Mouse (Mus musculus) myocyte (in vitro differentiated cells): ENCODE results near the gene Mlxip. TPM values are rescaled to one million over a fixed set of nuclear protein-coding genes. Genes with fewer than 3 reads are reported as not detected.

Experiments used
- H3K27me3 ChIP-seq: one replicate; pipeline ENCODE4 v1.6.1; 2011; ENCODE audit not compliant: control insufficient read depth, insufficient read depth, insufficient read length
- H3K36me3 ChIP-seq: one replicate; pipeline ENCODE4 v1.6.1; 2011; ENCODE audit not compliant: control insufficient read depth, insufficient read depth
- H3K4me2 ChIP-seq: one replicate; pipeline ENCODE4 v1.6.1; 2011; ENCODE audit warnings: low read depth, control low read depth
- H3K4me3 ChIP-seq: one replicate; pipeline ENCODE4 v1.5.1; 2011; ENCODE audit warnings: mild to moderate bottlenecking, control low read depth, moderate library complexity
- H3K79me2 ChIP-seq: one replicate; pipeline ENCODE4 v1.6.1; 2011; ENCODE audit not compliant: control insufficient read depth, insufficient read depth
- H3ac ChIP-seq: one replicate; pipeline ENCODE4 v1.6.1; 2011; ENCODE audit not compliant: control insufficient read depth, insufficient read length
- CEBPB ChIP-seq: IDR thresholded peaks from 2 replicates; pipeline ENCODE4 v1.6.1; 2011; ENCODE audit warnings: mild to moderate bottlenecking, moderate library complexity; ENCODE audit not compliant: poor library complexity, insufficient read depth, severe bottlenecking
- E2F4 ChIP-seq: IDR thresholded peaks from one replicate; pipeline ENCODE4 v1.6.1; 2011; ENCODE audit warnings: mild to moderate bottlenecking, control low read depth, moderate library complexity; ENCODE audit not compliant: insufficient read depth
- MAX ChIP-seq: IDR thresholded peaks from one replicate; pipeline ENCODE4 v1.6.1; 2011; ENCODE audit warnings: low read depth, mild to moderate bottlenecking, control low read depth
- MYOD1 ChIP-seq, 3 experiments: IDR thresholded peaks; one replicate each; pipeline ENCODE4 v1.6.1; 2011; ENCODE audit warnings: control low read depth in 2 of 3, low read depth in 2 of 3, mild to moderate bottlenecking in 2 of 3, moderate library complexity in 1 of 3; ENCODE audit not compliant: insufficient read length in 2 of 3, control insufficient read depth in 1 of 3
- MYOG ChIP-seq, 3 experiments: IDR thresholded peaks; one replicate each; pipeline ENCODE4 v1.6.1; 2011; ENCODE audit warnings: control low read depth in 2 of 3, low read depth in 2 of 3, mild to moderate bottlenecking in 2 of 3; ENCODE audit not compliant: insufficient read length in 2 of 3, control insufficient read depth in 1 of 3, insufficient read depth in 1 of 3
- POLR2A ChIP-seq: IDR thresholded peaks from one replicate; pipeline ENCODE4 v1.6.1; 2011; ENCODE audit warnings: low read depth, mild to moderate bottlenecking, control low read depth, moderate library complexity; ENCODE audit not compliant: insufficient read length
- POLR2AphosphoS2 ChIP-seq: IDR thresholded peaks from one replicate; pipeline ENCODE4 v1.6.1; 2011; ENCODE audit warnings: low read depth, control low read depth; ENCODE audit not compliant: insufficient read length
- REST ChIP-seq: IDR thresholded peaks from one replicate; pipeline ENCODE4 v1.6.1; 2011; ENCODE audit warnings: mild to moderate bottlenecking, control low read depth, moderate library complexity; ENCODE audit not compliant: insufficient read depth, insufficient read length
- SRF ChIP-seq: IDR thresholded peaks from one replicate; pipeline ENCODE4 v1.6.1; 2011; ENCODE audit warnings: low read depth; ENCODE audit not compliant: control insufficient read depth, insufficient read length
- TCF12 ChIP-seq: IDR thresholded peaks from one replicate; pipeline ENCODE4 v1.6.1; 2011; ENCODE audit warnings: mild to moderate bottlenecking, control low read depth; ENCODE audit not compliant: poor library complexity, insufficient read depth, severe bottlenecking
- TCF3 ChIP-seq: IDR thresholded peaks from one replicate; pipeline ENCODE4 v1.6.1; 2011; ENCODE audit warnings: low read depth, control low read depth; ENCODE audit not compliant: insufficient read length
- USF1 ChIP-seq: IDR thresholded peaks from one replicate; pipeline ENCODE4 v1.6.1; 2011; ENCODE audit warnings: low read depth, mild to moderate bottlenecking, control low read depth, moderate library complexity
- polyA plus RNA-seq: library from polyadenylated mRNA; unstranded; fragments of >200 nt; fragmentation: generic; extraction: Trizol; gene quantifications from one replicate; pipeline ENCODE4 v1.2.1, GENCODE M21; 2012; ENCODE audit warnings: missing spikeins

The Mlxip gene
- polyA plus RNA-seq, 1 experiment: 6.0 TPM

- no peaks in the 10 kb centered on the region for H3K36me3 ChIP-seq
- no peaks in the 10 kb centered on the region for H3K27me3 ChIP-seq
- H3K4me2 ChIP-seq: no peak overlapping the region
- no peak for TF ChIP-seq MYOD1 (IDR thresholded peaks at IDR 0.05; ENCODE audit: control insufficient read depth in 1 of 3, insufficient read length in 2 of 3, low read depth in 2 of 3)
- no peak for TF ChIP-seq REST
- TF ChIP-seq SRF: no peak
- TF ChIP-seq MYOG (IDR thresholded peaks at IDR 0.05; ENCODE audit: control insufficient read depth in 1 of 3, insufficient read depth in 1 of 3, insufficient read length in 2 of 3, low read depth in 2 of 3): no peak
- TF ChIP-seq TCF3: no peak
- no peak for TF ChIP-seq POLR2AphosphoS2
- TF ChIP-seq POLR2A: no peak
- no peak for TF ChIP-seq USF1
- no peak for TF ChIP-seq CEBPB
- no peak for TF ChIP-seq TCF12
- TF ChIP-seq E2F4: no peak
- no peak for TF ChIP-seq MAX
- no peaks in the 10 kb centered on the region for H3K79me2 ChIP-seq
- no peak overlapping the region for H3ac ChIP-seq
- H3K4me3 ChIP-seq: no peak overlapping the region
These were observed 49.5 kb downstream of the Mlxip start for GRCm38 (mm10) chr5:123444069-123444468.

- TF ChIP-seq MYOG (IDR thresholded peaks at IDR 0.05; ENCODE audit: control insufficient read depth in 1 of 3, insufficient read depth in 1 of 3, insufficient read length in 2 of 3, low read depth in 2 of 3): no peak
- TF ChIP-seq MYOD1 (IDR thresholded peaks at IDR 0.05; ENCODE audit: control insufficient read depth in 1 of 3, insufficient read length in 2 of 3, low read depth in 2 of 3): no peak
- no peak for TF ChIP-seq POLR2A
- no peak for TF ChIP-seq REST
- TF ChIP-seq E2F4: no peak
- no peak for TF ChIP-seq CEBPB
- no peak for TF ChIP-seq TCF12
- TF ChIP-seq SRF: no peak
- no peak for TF ChIP-seq TCF3
- TF ChIP-seq USF1: no peak
- TF ChIP-seq POLR2AphosphoS2: no peak
- no peak for TF ChIP-seq MAX
- Histone ChIP-seq H3ac (no peak overlapping the region), H3K27me3 (no peaks in the 10 kb centered on the region), H3K4me2 (no peak overlapping the region), H3K36me3 (no peaks in the 10 kb centered on the region), H3K4me3 (no peak overlapping the region), H3K79me2 (no peaks in the 10 kb centered on the region)
These were observed 50.3 kb downstream of the Mlxip start for GRCm38 (mm10) chr5:123444849-123445334.

GRCm38 (mm10) chr5:123451886-123452285 lies 57.3 kb downstream of the Mlxip start:
- no peaks in the 10 kb centered on the region for H3K27me3 ChIP-seq
- no peaks in the 10 kb centered on the region for H3K79me2 ChIP-seq
- no peak for TF ChIP-seq SRF
- TF ChIP-seq TCF3: no peak
- TF ChIP-seq TCF12: no peak
- TF ChIP-seq MAX: no peak
- TF ChIP-seq USF1: no peak
- TF ChIP-seq E2F4: no peak
- TF ChIP-seq POLR2AphosphoS2: no peak
- TF ChIP-seq MYOG (IDR thresholded peaks at IDR 0.05; ENCODE audit: control insufficient read depth in 1 of 3, insufficient read depth in 1 of 3, insufficient read length in 2 of 3, low read depth in 2 of 3): no peak
- TF ChIP-seq POLR2A: no peak
- no peak for TF ChIP-seq CEBPB
- TF ChIP-seq MYOD1 (IDR thresholded peaks at IDR 0.05; ENCODE audit: control insufficient read depth in 1 of 3, insufficient read length in 2 of 3, low read depth in 2 of 3): no peak
- no peak for TF ChIP-seq REST
- no peaks in the 10 kb centered on the region for H3K36me3 ChIP-seq
- H3K4me3 ChIP-seq: no peak overlapping the region
- H3ac ChIP-seq: no peak overlapping the region
- no peak overlapping the region for H3K4me2 ChIP-seq

- no peak for TF ChIP-seq SRF
- TF ChIP-seq TCF3: no peak
- TF ChIP-seq REST: no peak
- TF ChIP-seq MYOG (IDR thresholded peaks at IDR 0.05; ENCODE audit: control insufficient read depth in 1 of 3, insufficient read depth in 1 of 3, insufficient read length in 2 of 3, low read depth in 2 of 3): no peak
- TF ChIP-seq POLR2A: no peak
- TF ChIP-seq TCF12: no peak
- TF ChIP-seq POLR2AphosphoS2: no peak
- no peak for TF ChIP-seq CEBPB
- TF ChIP-seq USF1: no peak
- no peak for TF ChIP-seq E2F4
- TF ChIP-seq MAX: no peak
- TF ChIP-seq MYOD1 (IDR thresholded peaks at IDR 0.05; ENCODE audit: control insufficient read depth in 1 of 3, insufficient read length in 2 of 3, low read depth in 2 of 3): no peak
- no peaks in the 10 kb centered on the region for H3K36me3 ChIP-seq
- no peak overlapping the region for H3K4me3 ChIP-seq
- no peaks in the 10 kb centered on the region for H3K79me2 ChIP-seq
- H3K4me2 ChIP-seq: no peak overlapping the region
- no peak overlapping the region for H3ac ChIP-seq
- peaks cover 7% of the 10 kb centered on the region for H3K27me3 ChIP-seq
These were observed 66.8 kb downstream of the Mlxip start for GRCm38 (mm10) chr5:123461420-123461819.

DNA sequence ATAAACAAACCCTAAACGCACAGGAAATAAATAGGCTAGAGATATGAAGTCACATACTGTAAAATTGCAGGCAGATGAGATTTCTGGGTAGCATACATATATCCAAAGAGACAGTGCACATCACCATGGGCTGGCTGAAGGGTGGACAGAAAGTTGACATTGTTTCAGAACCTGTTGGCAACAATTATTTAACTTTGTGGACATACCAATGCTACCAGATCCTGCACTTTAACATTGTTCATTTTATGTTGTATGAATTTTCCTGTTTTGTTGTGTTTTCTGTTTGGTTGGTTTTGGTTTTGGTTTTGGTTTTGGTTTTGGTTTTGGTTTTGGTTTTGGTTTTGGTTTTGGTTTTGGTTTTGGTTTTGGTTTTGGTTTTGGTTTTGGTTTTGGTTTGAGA lies 70.0 kb downstream of the Mlxip start:
- Histone ChIP-seq H3K27me3 (peaks cover 16% of the 10 kb centered on the region), H3K4me3 (no peak overlapping the region), H3K79me2 (no peaks in the 10 kb centered on the region), H3ac (no peak overlapping the region), H3K36me3 (no peaks in the 10 kb centered on the region), H3K4me2 (no peak overlapping the region)
- TF ChIP-seq USF1 (no peak), MYOG (IDR thresholded peaks at IDR 0.05; ENCODE audit: control insufficient read depth in 1 of 3, insufficient read depth in 1 of 3, insufficient read length in 2 of 3, low read depth in 2 of 3) (no peak), E2F4 (no peak), REST (no peak), TCF3 (no peak), MYOD1 (IDR thresholded peaks at IDR 0.05; ENCODE audit: control insufficient read depth in 1 of 3, insufficient read length in 2 of 3, low read depth in 2 of 3) (no peak), POLR2A (no peak), TCF12 (no peak), MAX (no peak), SRF (no peak), POLR2AphosphoS2 (no peak), CEBPB (no peak)
